Mouse (Mus musculus): Measurements from ENCODE around the gene Adam12. TPM values are rescaled to one million over a fixed set of nuclear protein-coding genes. Genes with fewer than 3 reads are reported as not detected.

Gene Adam12
- total and polyA plus RNA-seq, 3 experiments: 0.57 to 0.80 (median 0.66) TPM

- intact Hi-C loops (cut with DNase I): no loop called here
- no peak for DNase-seq
- no peaks in the 10 kb centered on the region for H3K4me1 ChIP-seq (ENCODE audit: control insufficient read depth, insufficient read depth, low read length)
- no peak overlapping the region for H3K27ac ChIP-seq
- no peak for TF ChIP-seq EP300 (IDR thresholded peaks at IDR 0.05; ENCODE audit: insufficient read depth, low read depth, low read length)
- TF ChIP-seq CTCF (IDR thresholded peaks at IDR 0.05): no peak
- TF ChIP-seq POLR2A (IDR thresholded peaks at IDR 0.05; ENCODE audit: insufficient read depth, low read depth, low read length): no peak
- H3K79me2 ChIP-seq (replicated peaks; ENCODE audit: control insufficient read depth, insufficient read depth, low read length): no peaks in the 10 kb centered on the region
- WGBS: 69% methylated on average over 3 of the region's 3 CpGs
- H3K4me3 ChIP-seq: no peak overlapping the region
- no peak overlapping the region for H3K9ac ChIP-seq (ENCODE audit: low read depth, low read length)
- H3K27me3 ChIP-seq (ENCODE audit: control insufficient read depth, insufficient read depth, low read length): no peaks in the 10 kb centered on the region
- H3K36me3 ChIP-seq (ENCODE audit: control insufficient read depth, insufficient read depth, low read length): no peaks in the 10 kb centered on the region
Measured at GRCm38 (mm10) chr7:133863151-133863550, 368.8 kb downstream of the Adam12 start.

- no peaks in the 10 kb centered on the region for H3K79me2 ChIP-seq (replicated peaks; ENCODE audit: control insufficient read depth, insufficient read depth, low read length)
- DNase-seq: no peak
- no peak overlapping the region for H3K9ac ChIP-seq (ENCODE audit: low read depth, low read length)
- H3K27me3 ChIP-seq (ENCODE audit: control insufficient read depth, insufficient read depth, low read length): no peaks in the 10 kb centered on the region
- no peak overlapping the region for H3K4me3 ChIP-seq
- intact Hi-C loops (cut with DNase I): no loop called here
- H3K4me1 ChIP-seq (ENCODE audit: control insufficient read depth, insufficient read depth, low read length): no peaks in the 10 kb centered on the region
- 96% methylated on average over 5 of the region's 5 CpGs for WGBS
- no peak for TF ChIP-seq POLR2A (IDR thresholded peaks at IDR 0.05; ENCODE audit: insufficient read depth, low read depth, low read length)
- no peak for TF ChIP-seq CTCF (IDR thresholded peaks at IDR 0.05)
- TF ChIP-seq EP300 (IDR thresholded peaks at IDR 0.05; ENCODE audit: insufficient read depth, low read depth, low read length): no peak
- no peaks in the 10 kb centered on the region for H3K36me3 ChIP-seq (ENCODE audit: control insufficient read depth, insufficient read depth, low read length)
- H3K27ac ChIP-seq: no peak overlapping the region
Measured at GRCm38 (mm10) chr7:133862723-133863122, 369.2 kb downstream of the Adam12 start.

- H3K27me3 ChIP-seq (ENCODE audit: control insufficient read depth, insufficient read depth, low read length): no peaks in the 10 kb centered on the region
- H3K4me3 ChIP-seq: no peak overlapping the region
- no peak overlapping the region for H3K27ac ChIP-seq
- H3K4me1 ChIP-seq (ENCODE audit: control insufficient read depth, insufficient read depth, low read length): no peaks in the 10 kb centered on the region
- intact Hi-C loops (cut with DNase I): no loop called here
- TF ChIP-seq EP300 (IDR thresholded peaks at IDR 0.05; ENCODE audit: insufficient read depth, low read depth, low read length): no peak
- no peak for DNase-seq
- 86% methylated on average over 6 of the region's 6 CpGs for WGBS
- no peak overlapping the region for H3K9ac ChIP-seq (ENCODE audit: low read depth, low read length)
- H3K36me3 ChIP-seq (ENCODE audit: control insufficient read depth, insufficient read depth, low read length): no peaks in the 10 kb centered on the region
- H3K79me2 ChIP-seq (replicated peaks; ENCODE audit: control insufficient read depth, insufficient read depth, low read length): no peaks in the 10 kb centered on the region
Measured at GRCm38 (mm10) chr7:133862233-133862632, 369.7 kb downstream of the Adam12 start.

- no peaks in the 10 kb centered on the region for H3K27me3 ChIP-seq (ENCODE audit: control insufficient read depth, insufficient read depth, low read length)
Measured at GRCm38 (mm10) chr7:133859548-133859947, 372.4 kb downstream of the Adam12 start.

GRCm38 (mm10) chr7:133858506-133858905 lies 373.4 kb downstream of the Adam12 start:
- H3K27me3 ChIP-seq (ENCODE audit: control insufficient read depth, insufficient read depth, low read length): no peaks in the 10 kb centered on the region
- no peaks in the 10 kb centered on the region for H3K36me3 ChIP-seq (ENCODE audit: control insufficient read depth, insufficient read depth, low read length)
- no peak for DNase-seq
- no peaks in the 10 kb centered on the region for H3K4me1 ChIP-seq (ENCODE audit: control insufficient read depth, insufficient read depth, low read length)
- no peak for TF ChIP-seq EP300 (IDR thresholded peaks at IDR 0.05; ENCODE audit: insufficient read depth, low read depth, low read length)
- TF ChIP-seq CTCF (IDR thresholded peaks at IDR 0.05): no peak
- no peak for TF ChIP-seq POLR2A (IDR thresholded peaks at IDR 0.05; ENCODE audit: insufficient read depth, low read depth, low read length)
- no peaks in the 10 kb centered on the region for H3K79me2 ChIP-seq (replicated peaks; ENCODE audit: control insufficient read depth, insufficient read depth, low read length)
- H3K27ac ChIP-seq: no peak overlapping the region
- H3K9ac ChIP-seq (ENCODE audit: low read depth, low read length): no peak overlapping the region
- WGBS: 73% methylated on average over 3 of the region's 3 CpGs
- intact Hi-C loops (cut with DNase I): loop anchor here (10.0 kb wide), 1 partner anchor 1626 kb away; no protein-coding TSS in a partner anchor
- H3K4me3 ChIP-seq: no peak overlapping the region

More at GRCm38 (mm10) chr7:133859548-133859947, 372.4 kb downstream of the Adam12 start:
- H3K9ac ChIP-seq (ENCODE audit: low read depth, low read length): no peak overlapping the region
- H3K36me3 ChIP-seq (ENCODE audit: control insufficient read depth, insufficient read depth, low read length): no peaks in the 10 kb centered on the region
- no peak overlapping the region for H3K4me3 ChIP-seq
- H3K27ac ChIP-seq: no peak overlapping the region
- no peaks in the 10 kb centered on the region for H3K4me1 ChIP-seq (ENCODE audit: control insufficient read depth, insufficient read depth, low read length)
- no peaks in the 10 kb centered on the region for H3K79me2 ChIP-seq (replicated peaks; ENCODE audit: control insufficient read depth, insufficient read depth, low read length)
- intact Hi-C loops (cut with DNase I): loop anchor here (10.0 kb wide), 1 partner anchor 1625 kb away; no protein-coding TSS in a partner anchor
- 75% methylated on average over 4 of the region's 4 CpGs for WGBS
- no peak for DNase-seq
- TF ChIP-seq POLR2A (IDR thresholded peaks at IDR 0.05; ENCODE audit: insufficient read depth, low read depth, low read length) (no peak), CTCF (IDR thresholded peaks at IDR 0.05) (no peak), EP300 (IDR thresholded peaks at IDR 0.05; ENCODE audit: insufficient read depth, low read depth, low read length) (no peak)

GRCm38 (mm10) chr7:133856278-133856677 lies 375.7 kb downstream of the Adam12 start:
- Histone ChIP-seq H3K4me1 (ENCODE audit: control insufficient read depth, insufficient read depth, low read length) (no peaks in the 10 kb centered on the region), H3K27ac (no peak overlapping the region), H3K9ac (ENCODE audit: low read depth, low read length) (no peak overlapping the region), H3K4me3 (no peak overlapping the region), H3K27me3 (ENCODE audit: control insufficient read depth, insufficient read depth, low read length) (no peaks in the 10 kb centered on the region), H3K79me2 (replicated peaks; ENCODE audit: control insufficient read depth, insufficient read depth, low read length) (no peaks in the 10 kb centered on the region), H3K36me3 (ENCODE audit: control insufficient read depth, insufficient read depth, low read length) (no peaks in the 10 kb centered on the region)
- peak; percentile 53 to 72 for DNase-seq
- 23% methylated on average over 3 of the region's 3 CpGs for WGBS
- intact Hi-C loops (cut with DNase I): loop anchor here (1.0 to 10.0 kb wide), 4 partner anchors 367 to 1629 kb away; no protein-coding TSS in a partner anchor
- TF ChIP-seq POLR2A (IDR thresholded peaks at IDR 0.05; ENCODE audit: insufficient read depth, low read depth, low read length) (no peak), CTCF (IDR thresholded peaks at IDR 0.05) (0 out of 2 replicates have a peak, but pooled peaks have one; percentile 100), EP300 (IDR thresholded peaks at IDR 0.05; ENCODE audit: insufficient read depth, low read depth, low read length) (peak; percentile 82; the same call in 1 of the 2 replicates)

Measured in heart, adult 2 months (tissue).